Mouse (Mus musculus): ENCODE results near the gene Odc1. TPM values are rescaled to one million over a fixed set of nuclear protein-coding genes. Genes with fewer than 3 reads are reported as not detected.

Odc1 gene
- total and polyA plus RNA-seq, 2 experiments from 2014 or later, result 102 to 181 TPM

DNA sequence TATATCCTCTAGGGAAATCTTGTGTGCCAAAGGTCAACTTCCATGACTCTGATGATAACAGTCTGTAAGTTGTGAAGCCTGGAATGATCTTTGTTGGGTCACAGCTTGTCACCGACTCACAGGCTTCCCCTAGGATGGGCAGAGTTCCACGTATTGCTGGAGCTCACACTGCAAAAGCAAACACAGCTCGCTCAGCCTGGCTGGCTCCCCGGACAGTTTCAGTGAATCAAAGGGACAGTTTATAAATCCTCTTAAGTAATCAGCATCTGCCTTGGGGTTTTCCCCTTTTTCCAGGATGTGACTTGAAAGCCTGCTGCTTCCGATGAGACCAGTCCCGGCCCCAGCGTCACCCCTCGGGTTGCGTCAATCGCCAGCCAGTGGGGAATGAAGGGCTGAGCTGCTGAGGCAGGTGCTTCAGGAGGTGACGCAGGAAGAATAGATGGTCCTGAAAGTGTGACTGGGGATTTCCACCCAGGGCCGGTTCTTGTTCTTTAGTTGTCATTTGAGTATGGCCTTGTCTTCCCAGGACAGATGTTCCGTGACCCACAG, 37.5 kb upstream of the Odc1 start:
- DNase-seq (ENCODE audit: low spot score), result no peak
- Histone ChIP-seq H3K4me3 (ENCODE audit: low read depth, low read length) (no peak overlapping the region), H3K9ac (replicated peaks; ENCODE audit: low read length, poor library complexity, severe bottlenecking) (no peak overlapping the region), H3K4me1 (ENCODE audit: insufficient read depth, low read length) (no peaks in the 10 kb centered on the region), H3K27me3 (ENCODE audit: insufficient read depth, low read length) (no peaks in the 10 kb centered on the region), H3K36me3 (ENCODE audit: insufficient read depth, low read length) (no peaks in the 10 kb centered on the region), H3K4me2 (ENCODE audit: low read depth, low read length, poor library complexity, severe bottlenecking) (no peak overlapping the region), H3K9me3 (ENCODE audit: low read length) (no peaks in the 10 kb centered on the region), H3K27ac (ENCODE audit: low read depth, low read length) (no peak overlapping the region)
- no peak for TF ChIP-seq CTCF (IDR thresholded peaks at IDR 0.05)
- no peak for ATAC-seq (ENCODE audit: low FRiP score)
- WGBS, result 39% methylated on average over 13 of the region's 13 CpGs

DNA sequence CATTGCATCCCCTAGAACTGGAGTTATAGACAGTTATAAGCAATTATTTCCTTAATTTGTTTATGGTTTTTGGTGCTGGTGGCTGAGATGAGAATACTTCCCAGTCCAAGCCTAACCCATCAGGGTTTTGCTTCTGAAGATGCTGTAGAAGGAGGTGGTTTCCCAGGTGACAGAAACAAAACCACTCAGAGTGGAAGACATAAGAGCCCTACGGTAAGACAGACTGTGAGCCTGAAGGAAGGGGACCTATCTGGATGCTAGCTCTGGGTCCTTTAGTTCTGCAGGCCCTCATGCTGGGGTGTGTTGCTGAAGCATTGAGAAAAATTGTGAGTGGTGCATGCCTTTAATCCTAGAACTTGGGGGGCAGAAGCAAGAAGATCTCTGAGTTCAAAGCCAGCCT, 35.3 kb upstream of the Odc1 start:
- 70% methylated on average over 1 of the region's 1 CpGs for WGBS
- TF ChIP-seq CTCF (IDR thresholded peaks at IDR 0.05), result no peak
- DNase-seq (ENCODE audit: low spot score), result no peak
- Histone ChIP-seq H3K27me3 (ENCODE audit: insufficient read depth, low read length) (no peaks in the 10 kb centered on the region), H3K9me3 (ENCODE audit: low read length) (no peaks in the 10 kb centered on the region), H3K36me3 (ENCODE audit: insufficient read depth, low read length) (no peaks in the 10 kb centered on the region), H3K4me2 (ENCODE audit: low read depth, low read length, poor library complexity, severe bottlenecking) (no peak overlapping the region), H3K9ac (replicated peaks; ENCODE audit: low read length, poor library complexity, severe bottlenecking) (no peak overlapping the region), H3K27ac (ENCODE audit: low read depth, low read length) (no peak overlapping the region), H3K4me1 (ENCODE audit: insufficient read depth, low read length) (no peaks in the 10 kb centered on the region), H3K4me3 (ENCODE audit: low read depth, low read length) (no peak overlapping the region)
- no peak for ATAC-seq (ENCODE audit: low FRiP score)

DNA sequence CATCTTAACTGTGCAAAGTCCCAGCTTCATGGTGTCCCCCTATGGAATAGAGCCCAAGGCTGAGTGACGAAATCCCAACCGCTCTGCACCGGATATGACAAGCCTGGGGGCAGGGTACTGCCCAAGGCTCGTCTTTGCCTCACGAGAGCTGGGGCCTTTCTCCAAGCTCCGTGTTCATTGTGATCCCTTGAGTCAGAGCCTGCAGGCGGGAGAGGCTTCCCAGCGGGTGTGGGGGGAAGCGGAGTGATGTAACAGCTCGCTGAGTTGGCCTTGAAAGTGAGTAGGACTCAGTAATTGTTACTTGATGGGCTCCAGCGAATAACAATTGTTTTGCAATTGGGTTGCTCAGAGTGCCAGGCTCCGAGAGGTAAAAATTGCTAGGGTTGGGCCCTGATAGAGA, 34.4 kb upstream of the Odc1 start:
- 44% methylated on average over 12 of the region's 12 CpGs for WGBS
- 0 out of 2 replicates have a peak, but pooled peaks have one; percentile 38 for ATAC-seq (ENCODE audit: low FRiP score)
- H3K36me3 ChIP-seq (ENCODE audit: insufficient read depth, low read length), result no peaks in the 10 kb centered on the region
- H3K27me3 ChIP-seq (ENCODE audit: insufficient read depth, low read length), result no peaks in the 10 kb centered on the region
- H3K9me3 ChIP-seq (ENCODE audit: low read length), result no peaks in the 10 kb centered on the region
- H3K9ac ChIP-seq (replicated peaks; ENCODE audit: low read length, poor library complexity, severe bottlenecking), result no peak overlapping the region
- H3K4me2 ChIP-seq (ENCODE audit: low read depth, low read length, poor library complexity, severe bottlenecking), result no peak overlapping the region
- H3K4me3 ChIP-seq (ENCODE audit: low read depth, low read length), result no peak overlapping the region
- no peak for DNase-seq (ENCODE audit: low spot score)
- TF ChIP-seq CTCF (IDR thresholded peaks at IDR 0.05), result no peak
- no peak overlapping the region for H3K27ac ChIP-seq (ENCODE audit: low read depth, low read length)
- no peaks in the 10 kb centered on the region for H3K4me1 ChIP-seq (ENCODE audit: insufficient read depth, low read length)

DNA sequence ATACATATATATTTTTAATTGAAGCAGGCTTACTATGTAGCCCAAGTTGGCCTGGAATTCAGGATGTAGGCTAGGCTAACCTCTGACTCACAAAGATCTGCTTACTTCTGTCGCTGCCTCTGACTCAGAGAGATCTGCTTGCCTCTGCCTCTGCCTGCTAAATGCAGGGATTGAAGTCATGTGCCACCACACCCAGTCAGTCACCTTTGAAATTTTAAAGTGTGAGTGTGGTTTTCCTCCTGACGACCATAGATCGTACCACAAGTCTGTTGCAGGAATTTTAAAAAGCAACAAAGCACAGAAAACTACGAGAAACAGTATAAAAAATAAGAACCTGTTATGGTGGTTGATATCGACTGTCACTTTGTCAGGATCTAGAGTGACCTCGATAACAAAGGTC, 33.6 kb upstream of the Odc1 start:
- WGBS, result 94% methylated on average over 6 of the region's 6 CpGs
- H3K9me3 ChIP-seq (ENCODE audit: low read length), result no peaks in the 10 kb centered on the region
- ATAC-seq (ENCODE audit: low FRiP score) (no peak), DNase-seq (ENCODE audit: low spot score) (no peak)
- no peak overlapping the region for H3K9ac ChIP-seq (replicated peaks; ENCODE audit: low read length, poor library complexity, severe bottlenecking)
- TF ChIP-seq CTCF (IDR thresholded peaks at IDR 0.05), result no peak
- no peaks in the 10 kb centered on the region for H3K4me1 ChIP-seq (ENCODE audit: insufficient read depth, low read length)
- H3K4me2 ChIP-seq (ENCODE audit: low read depth, low read length, poor library complexity, severe bottlenecking), result no peak overlapping the region
- H3K27ac ChIP-seq (ENCODE audit: low read depth, low read length), result no peak overlapping the region
- no peaks in the 10 kb centered on the region for H3K36me3 ChIP-seq (ENCODE audit: insufficient read depth, low read length)
- H3K4me3 ChIP-seq (ENCODE audit: low read depth, low read length), result no peak overlapping the region
- no peaks in the 10 kb centered on the region for H3K27me3 ChIP-seq (ENCODE audit: insufficient read depth, low read length)

DNA sequence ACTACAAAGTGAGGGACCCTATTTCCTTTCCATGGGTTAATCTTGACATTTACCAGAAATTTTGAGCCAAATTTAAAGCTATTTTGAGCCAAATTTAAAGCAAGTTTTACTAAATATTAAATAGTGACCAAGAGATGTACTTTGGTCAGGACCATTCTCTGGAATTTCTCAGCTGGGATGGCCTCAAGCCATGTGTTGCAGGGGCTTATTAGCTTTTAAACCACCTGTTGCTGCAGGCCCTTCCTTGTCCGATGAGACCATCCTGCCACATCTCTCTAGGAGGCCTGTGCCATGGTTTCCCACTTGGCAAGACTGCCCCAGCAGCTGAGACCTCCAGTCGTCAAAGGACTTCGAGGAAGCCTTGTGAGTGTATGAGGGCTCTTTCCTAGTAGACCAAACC, 15.4 kb upstream of the Odc1 start:
- WGBS, result 87% methylated on average over 3 of the region's 3 CpGs
- Histone ChIP-seq H3K36me3 (ENCODE audit: insufficient read depth, low read length) (no peaks in the 10 kb centered on the region), H3K4me3 (ENCODE audit: low read depth, low read length) (no peak overlapping the region), H3K9ac (replicated peaks; ENCODE audit: low read length, poor library complexity, severe bottlenecking) (no peak overlapping the region), H3K4me1 (ENCODE audit: insufficient read depth, low read length) (no peaks in the 10 kb centered on the region), H3K27me3 (ENCODE audit: insufficient read depth, low read length) (no peaks in the 10 kb centered on the region), H3K27ac (ENCODE audit: low read depth, low read length) (no peak overlapping the region), H3K4me2 (ENCODE audit: low read depth, low read length, poor library complexity, severe bottlenecking) (no peak overlapping the region), H3K9me3 (ENCODE audit: low read length) (no peaks in the 10 kb centered on the region)
- DNase-seq (ENCODE audit: low spot score), result no peak
- no peak for TF ChIP-seq CTCF (IDR thresholded peaks at IDR 0.05)
- no peak for ATAC-seq (ENCODE audit: low FRiP score)

DNA sequence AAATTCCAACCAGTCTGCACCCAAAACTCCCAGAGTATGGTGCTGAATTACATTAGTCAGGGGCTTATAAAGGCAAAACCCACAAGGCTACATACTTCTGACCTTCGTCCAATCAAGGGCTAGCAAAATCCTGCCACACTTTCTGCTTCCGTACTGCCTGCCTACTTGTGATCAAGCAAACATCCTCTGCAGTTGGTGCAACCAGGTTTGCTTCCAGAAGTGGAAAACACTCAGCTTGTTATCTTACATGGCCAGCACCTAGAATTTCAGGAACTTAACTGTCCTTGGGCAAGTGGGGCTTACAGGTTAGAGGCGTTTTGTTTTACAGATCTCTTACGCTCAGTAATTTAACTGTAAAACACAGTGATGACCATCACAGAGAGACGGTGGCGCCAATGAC, 14.9 kb upstream of the Odc1 start:
- Histone ChIP-seq H3K9me3 (ENCODE audit: low read length) (no peaks in the 10 kb centered on the region), H3K4me1 (ENCODE audit: insufficient read depth, low read length) (no peaks in the 10 kb centered on the region), H3K4me2 (ENCODE audit: low read depth, low read length, poor library complexity, severe bottlenecking) (no peak overlapping the region), H3K4me3 (ENCODE audit: low read depth, low read length) (no peak overlapping the region), H3K27ac (ENCODE audit: low read depth, low read length) (no peak overlapping the region), H3K36me3 (ENCODE audit: insufficient read depth, low read length) (no peaks in the 10 kb centered on the region), H3K27me3 (ENCODE audit: insufficient read depth, low read length) (no peaks in the 10 kb centered on the region), H3K9ac (replicated peaks; ENCODE audit: low read length, poor library complexity, severe bottlenecking) (no peak overlapping the region)
- DNase-seq (ENCODE audit: low spot score), result no peak
- 85% methylated on average over 6 of the region's 6 CpGs for WGBS
- TF ChIP-seq CTCF (IDR thresholded peaks at IDR 0.05), result no peak
- no peak for ATAC-seq (ENCODE audit: low FRiP score)
